29 mouse cellular contexts compared by ENCODE assay signal in genomic region chr7:137037471-137037870, GRCm38 (mm10).
DNase-seq lines count a peak whose midpoint lies in the region; ATAC-seq and TF ChIP-seq lines count a peak whose summit lies in the region.
"Had no signal": no experiment of that assay in that cellular context is flagged by ENCODE, and none has a peak within 500 bp of the region (broad histone marks: within the 10 kb centered on the region; RNA-seq: fewer than 3 reads in every experiment).

No protein-coding gene starts in this region.

- no peaks in the 10 kb centered on the region for H3K4me1 ChIP-seq in kidney, embryonic 14.5 days (ENCODE audit: control insufficient read depth, insufficient read depth, low read length)
- H3K4me1 ChIP-seq in lung, embryonic 14.5 days (ENCODE audit: insufficient read depth), result peaks cover 13% of the 10 kb centered on the region
- 0 out of 2 replicates have a peak, but pooled peaks cover 3% of the 10 kb centered on the region for H3K4me1 ChIP-seq in midbrain, embryonic 11.5 days (ENCODE audit: control insufficient read depth, insufficient read depth, low read length)
- H3K4me1 ChIP-seq: liver, embryonic 15.5 days; megakaryocyte, embryonic 14.5 days had no signal

- H3K9me3 ChIP-seq in kidney, embryonic 14.5 days (ENCODE audit: control insufficient read depth, low read length), result no peaks in the 10 kb centered on the region
- no peaks in the 10 kb centered on the region for H3K9me3 ChIP-seq in lung, embryonic 14.5 days (ENCODE audit: low read depth, low read length)
- H3K9me3 ChIP-seq in midbrain, embryonic 11.5 days (ENCODE audit: control insufficient read depth, low read length), result no peaks in the 10 kb centered on the region; the same call in 1 of the 2 replicates
- H3K9me3 ChIP-seq: forebrain, embryonic 10.5 days; hindbrain, embryonic 13.5 days; limb, embryonic 10.5 days; liver, embryonic 15.5 days; neural tube, embryonic 12.5 days had no signal

- no peak overlapping the region for H3K4me3 ChIP-seq in kidney, embryonic 14.5 days (ENCODE audit: low read length)
- H3K4me3 ChIP-seq in lung, embryonic 14.5 days (ENCODE audit: low read depth, low read length), result no peak overlapping the region
- H3K4me3 ChIP-seq in midbrain, embryonic 11.5 days (ENCODE audit: low read depth, low read length), result no peak overlapping the region
- H3K4me3 ChIP-seq: forebrain, embryonic 10.5 days; hindbrain, embryonic 13.5 days; limb, embryonic 10.5 days; liver, embryonic 15.5 days; megakaryocyte, embryonic 14.5 days; neural tube, embryonic 12.5 days had no signal

- no peak for TF ChIP-seq CTCF in lung, embryonic 14.5 days (IDR thresholded peaks at IDR 0.05; ENCODE audit: low read depth)

- H3K4me2 ChIP-seq in kidney, embryonic 14.5 days (replicated peaks; ENCODE audit: low read depth, low read length), result no peak overlapping the region
- H3K4me2 ChIP-seq in lung, embryonic 14.5 days, result no peak overlapping the region
- no peak overlapping the region for H3K4me2 ChIP-seq in midbrain, embryonic 11.5 days
- H3K4me2 ChIP-seq: hindbrain, embryonic 13.5 days; liver, embryonic 15.5 days; neural tube, embryonic 12.5 days had no signal

- no peak for ATAC-seq in kidney, embryonic 14.5 days (ENCODE audit: low FRiP score, low TSS enrichment)
- peak; percentile 21; the same call in 1 of the 2 replicates for ATAC-seq in lung, embryonic 14.5 days (ENCODE audit: insufficient read depth)
- no peak for ATAC-seq in midbrain, embryonic 11.5 days (ENCODE audit: low FRiP score)
- ATAC-seq: CD4-positive, CD25-positive, alpha-beta regulatory T cell, adult 4 months; forebrain, embryonic 16.5 days; inflammation-experienced regulatory T-cells, adult 6 months had no signal

- no peaks in the 10 kb centered on the region for H3K27me3 ChIP-seq in kidney, embryonic 14.5 days (ENCODE audit: control insufficient read depth, insufficient read depth, low read length)
- no peaks in the 10 kb centered on the region for H3K27me3 ChIP-seq in lung, embryonic 14.5 days (ENCODE audit: insufficient read depth, low read length)
- no peaks in the 10 kb centered on the region for H3K27me3 ChIP-seq in midbrain, embryonic 11.5 days (ENCODE audit: control insufficient read depth, insufficient read depth, low read length)
- H3K27me3 ChIP-seq: hindbrain, embryonic 13.5 days; liver, embryonic 15.5 days; megakaryocyte, embryonic 14.5 days had no signal

- no peak overlapping the region for H3K9ac ChIP-seq in kidney, embryonic 14.5 days (ENCODE audit: low read depth, low read length)
- H3K9ac ChIP-seq in lung, embryonic 14.5 days, result no peak overlapping the region
- no peak overlapping the region for H3K9ac ChIP-seq in midbrain, embryonic 11.5 days (ENCODE audit: low read length)
- H3K9ac ChIP-seq: hindbrain, embryonic 13.5 days; liver, embryonic 15.5 days; neural tube, embryonic 12.5 days had no signal

- H3K36me3 ChIP-seq in kidney, embryonic 14.5 days (ENCODE audit: control insufficient read depth, insufficient read depth, low read length), result no peaks in the 10 kb centered on the region
- no peaks in the 10 kb centered on the region for H3K36me3 ChIP-seq in lung, embryonic 14.5 days (ENCODE audit: insufficient read depth)
- H3K36me3 ChIP-seq in midbrain, embryonic 11.5 days (ENCODE audit: control insufficient read depth, insufficient read depth, low read length), result no peaks in the 10 kb centered on the region
- H3K36me3 ChIP-seq: forebrain, embryonic 10.5 days; hindbrain, embryonic 13.5 days; limb, embryonic 10.5 days; liver, embryonic 15.5 days; neural tube, embryonic 12.5 days had no signal

- H3K27ac ChIP-seq in kidney, embryonic 14.5 days (ENCODE audit: low read depth, low read length), result no peak overlapping the region
- no peak overlapping the region for H3K27ac ChIP-seq in lung, embryonic 14.5 days (ENCODE audit: low read depth)
- H3K27ac ChIP-seq in midbrain, embryonic 11.5 days (ENCODE audit: low read depth, low read length), result no peak overlapping the region
- H3K27ac ChIP-seq: forebrain, embryonic 10.5 days; kidney, postnatal 0 days; limb, embryonic 10.5 days; liver, embryonic 15.5 days; neural tube, embryonic 12.5 days had no signal

- 80% methylated on average over 4 of the region's 4 CpGs for WGBS in kidney, embryonic 14.5 days
- 58% methylated on average over 4 of the region's 4 CpGs for WGBS in lung, embryonic 14.5 days
- 85% methylated on average over 4 of the region's 4 CpGs for WGBS in midbrain, embryonic 11.5 days

- DNase-seq in kidney, postnatal 10 days, result peak; percentile 21
- DNase-seq in lung, embryonic 14.5 days, result peak; percentile 47
- peak; percentile 16 for DNase-seq in lung, postnatal 25 days (ENCODE audit: low spot score)
- peak; percentile 12 to 15 for DNase-seq in urinary bladder, postnatal 36 days (ENCODE audit: low spot score in 2 of 2)
- no peak for DNase-seq in midbrain, embryonic 11.5 days (ENCODE audit: low spot score, missing footprints)
- no peak for DNase-seq in heart, postnatal 14 days
- DNase-seq: adrenal gland, postnatal 25 days; cerebellum, adult 8-10 months; gastrocnemius, postnatal 14 days; heart, adult 18-20 months; heart, postnatal 36 days; kidney, adult 18-20 months; liver; midbrain, embryonic 14.5 days; retina, postnatal 1 day; right cerebral cortex, postnatal 25 days; thymus, adult 2 months; thymus, postnatal 4 days had no signal

- intact Hi-C loops in heart, postnatal 14 days (cut with DNase I), result no loop called here

Comparison
In these comparisons a context has a peak if more than half of its experiments do, and no peak if none do; other contexts are left out.
1. DNase-seq: peak in kidney, postnatal 10 days (single experiment), lung, embryonic 14.5 days (single experiment), lung, postnatal 25 days (single experiment) and urinary bladder, postnatal 36 days (2 of 2); none in midbrain, embryonic 11.5 days (single experiment) and heart, postnatal 14 days (0 of 2).